Mouse (Mus musculus): ENCODE measurements at regions not wholly inside any gene's neighbourhood (a gene's known extent, or its start where the extent isn't known, plus 50 kb on each side); places are given as distances from the start of the nearest gene placed in this dataset.

DNA sequence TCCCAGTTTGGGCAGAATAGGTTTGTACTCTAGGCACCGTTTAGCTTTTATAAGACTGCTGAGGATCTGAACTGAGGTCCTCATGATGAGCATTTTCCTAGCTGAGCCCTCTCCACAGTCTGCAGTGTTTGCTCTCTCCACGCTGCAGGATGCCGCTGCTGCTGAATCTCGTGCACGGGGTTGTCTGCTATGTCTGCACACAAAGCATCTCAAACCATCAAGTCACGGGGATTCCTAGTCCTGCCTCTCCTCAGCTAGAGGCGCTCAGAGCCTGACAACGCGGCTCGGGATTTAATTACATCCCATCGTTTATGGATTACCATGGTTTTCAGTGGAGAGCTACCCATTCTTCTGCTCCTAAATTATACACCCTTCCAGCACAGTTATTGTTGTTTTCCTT, 175.6 kb downstream of the Rnf144b start:
- no peak for DNase-seq (ENCODE audit: low spot score in 2 of 2)

GRCm38 (mm10) chr13:47300486-47300885, 178.0 kb downstream of the Rnf144b start:
- DNase-seq (ENCODE audit: low spot score in 2 of 2) = no peak

DNA sequence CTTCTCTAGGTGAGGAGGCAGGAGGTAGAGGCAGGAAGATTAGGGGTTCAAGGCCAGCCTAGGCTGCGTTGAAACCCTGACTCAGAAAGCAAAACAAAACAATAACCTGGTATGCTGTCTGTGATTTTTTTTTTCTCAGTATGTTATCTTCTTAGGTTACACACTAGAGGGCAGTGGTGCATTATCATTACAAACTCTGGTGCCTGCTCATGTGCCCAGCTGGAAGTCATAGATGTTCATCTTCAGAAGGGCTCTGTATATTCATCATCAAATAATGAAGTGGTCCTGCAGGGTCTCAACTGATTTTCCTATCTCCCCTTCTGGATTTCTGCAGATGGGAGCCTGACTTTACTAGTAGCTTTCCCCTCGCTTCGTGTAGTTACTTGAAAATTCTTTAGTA, 178.6 kb downstream of the Rnf144b start:
- DNase-seq (ENCODE audit: low spot score in 2 of 2) = no peak

- DNase-seq (ENCODE audit: low spot score in 2 of 2) = no peak
These were observed 187.0 kb downstream of the Rnf144b start for GRCm38 (mm10) chr13:47309492-47309891.

DNA sequence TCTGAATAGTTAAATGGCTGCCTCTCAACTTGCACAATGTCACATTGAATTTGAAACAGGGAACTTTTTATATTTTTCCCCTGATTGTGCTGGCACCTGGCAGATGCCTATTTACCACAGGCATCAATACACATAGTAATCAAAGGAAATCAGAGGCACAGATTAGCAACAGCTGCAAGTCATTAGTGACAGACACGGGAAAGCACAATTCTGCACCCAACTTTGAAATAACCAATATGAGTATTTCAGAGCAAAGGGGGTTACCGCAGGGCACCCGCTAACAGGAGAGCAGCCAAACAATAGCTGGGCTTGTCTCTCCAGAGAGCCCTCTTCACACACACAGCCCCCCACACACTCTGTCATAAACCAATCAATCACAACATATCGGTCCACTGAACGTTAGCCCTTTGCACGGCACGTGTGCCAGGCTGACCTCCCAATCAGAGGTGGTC, 188.3 kb downstream of the Rnf144b start:
- DNase-seq (ENCODE audit: low spot score in 2 of 2) = no peak

GRCm38 (mm10) chr13:47319549-47319948, 197.1 kb downstream of the Rnf144b start:
- no peak for DNase-seq (ENCODE audit: low spot score in 2 of 2)

- no peak for DNase-seq (ENCODE audit: low spot score in 2 of 2)
These were observed 199.4 kb downstream of the Rnf144b start for GRCm38 (mm10) chr13:47321876-47322275.

- DNase-seq (ENCODE audit: low spot score in 2 of 2) = peak in 1 of 2 experiments; percentile 39
These were observed 213.7 kb downstream of the Rnf144b start for GRCm38 (mm10) chr13:47335996-47336684.

DNA sequence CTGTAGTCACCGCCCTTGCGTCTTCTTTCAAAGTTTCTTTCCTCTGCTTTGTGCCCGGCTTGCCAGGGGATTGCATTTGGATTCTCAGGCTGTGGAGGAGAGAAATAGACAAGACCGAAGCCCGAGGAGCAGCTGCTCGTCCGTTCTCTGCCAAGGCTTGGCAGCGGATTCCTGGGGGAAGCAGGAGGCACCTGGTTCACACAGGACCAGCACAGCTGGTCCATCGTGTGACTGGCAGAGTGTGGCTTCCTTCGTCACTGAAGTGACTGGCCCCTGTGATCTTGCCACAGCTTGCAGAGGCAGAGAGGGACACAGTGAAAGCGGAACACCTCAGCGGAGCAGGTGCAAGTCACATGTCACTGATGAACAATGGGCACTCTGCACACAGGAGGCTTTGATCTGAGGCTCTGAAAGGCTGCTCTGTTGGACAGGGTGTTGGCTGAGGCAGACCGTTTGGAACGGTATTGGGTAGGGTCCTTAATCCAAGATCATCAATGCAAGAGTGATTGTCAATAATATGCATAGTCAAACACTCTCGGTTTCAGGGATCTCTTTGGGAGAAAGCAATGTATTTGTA, 214.5 kb downstream of the Rnf144b start:
- DNase-seq (ENCODE audit: low spot score in 2 of 2) = peak in 1 of 2 experiments; percentile 12

DNA sequence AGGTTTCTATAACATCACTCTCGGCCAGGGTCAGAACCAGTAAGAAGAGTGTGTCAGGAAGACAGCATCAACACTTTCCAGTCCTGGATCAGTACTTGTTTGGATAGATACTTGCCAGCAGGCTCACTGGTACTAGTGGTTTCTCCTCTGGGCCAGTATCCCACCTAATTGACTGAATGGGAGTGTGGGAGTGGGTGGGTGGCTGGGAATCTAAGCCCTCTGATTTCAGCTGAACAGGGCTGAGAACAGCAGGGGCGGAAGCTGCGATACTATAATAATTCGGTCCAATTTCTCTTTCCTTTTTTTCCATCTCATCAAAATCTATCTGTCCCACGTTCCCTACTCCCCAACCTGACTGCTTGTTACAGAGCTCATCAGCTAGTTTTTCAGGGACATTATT, 217.0 kb downstream of the Rnf144b start:
- DNase-seq (ENCODE audit: low spot score in 2 of 2) = no peak

DNA sequence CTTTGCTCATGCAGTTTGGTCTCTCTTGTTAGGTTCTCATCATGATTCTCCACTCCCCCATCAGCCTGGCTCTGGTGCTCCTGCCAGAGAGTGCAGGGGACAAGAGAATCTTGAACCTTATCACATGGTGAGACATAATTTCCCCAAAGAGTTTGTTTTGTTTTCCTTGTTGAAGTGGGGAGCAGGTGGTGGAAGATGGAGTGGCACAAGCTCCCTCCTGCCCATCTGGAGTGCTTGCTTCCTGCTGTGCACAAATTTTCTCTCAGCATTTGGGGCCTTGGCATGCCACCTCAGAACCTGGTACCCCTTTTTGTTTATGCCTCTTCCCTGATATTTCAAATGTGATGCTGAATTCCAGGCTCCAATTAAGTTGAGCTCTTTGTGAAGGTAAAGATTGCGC, 219.9 kb downstream of the Rnf144b start:
- DNase-seq (ENCODE audit: low spot score in 2 of 2) = no peak

GRCm38 (mm10) chr13:47345576-47345975, 223.1 kb downstream of the Rnf144b start:
- no peak for DNase-seq (ENCODE audit: low spot score in 2 of 2)

GRCm38 (mm10) chr13:47347835-47348234, 225.4 kb downstream of the Rnf144b start:
- no peak for DNase-seq (ENCODE audit: low spot score in 2 of 2)

- DNase-seq (ENCODE audit: low spot score in 2 of 2) = peak; percentile 81 to 89
These were observed 226.2 kb downstream of the Rnf144b start for GRCm38 (mm10) chr13:47348517-47349145.

GRCm38 (mm10) chr13:47354446-47354845, 232.0 kb downstream of the Rnf144b start:
- no peak for DNase-seq (ENCODE audit: low spot score in 2 of 2)

DNA sequence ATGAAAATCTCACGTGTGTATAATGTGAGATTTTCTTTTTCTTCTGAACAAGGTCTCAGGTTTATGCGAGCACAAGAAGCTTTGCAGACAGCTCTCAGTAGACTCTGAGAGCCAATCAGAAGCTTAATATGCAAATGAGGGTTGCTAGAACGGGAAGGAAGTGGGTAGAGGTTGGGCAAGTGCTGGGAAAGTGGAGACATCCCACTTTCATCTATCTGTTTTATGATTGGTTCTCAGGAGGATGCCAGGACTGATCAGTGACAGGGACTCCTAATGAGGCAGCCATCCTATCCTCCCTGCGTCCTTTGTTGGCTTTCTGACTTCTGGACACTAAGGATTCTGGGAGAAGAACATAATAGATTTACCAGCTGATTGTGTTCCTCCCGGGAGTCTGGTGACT, 232.7 kb downstream of the Rnf144b start:
- no peak for DNase-seq (ENCODE audit: low spot score in 2 of 2)

GRCm38 (mm10) chr13:47358986-47359385, 236.5 kb downstream of the Rnf144b start:
- DNase-seq (ENCODE audit: low spot score in 2 of 2) = no peak

- DNase-seq (ENCODE audit: low spot score in 2 of 2) = no peak
These were observed 243.3 kb downstream of the Rnf144b start for GRCm38 (mm10) chr13:47365776-47366175.

DNA sequence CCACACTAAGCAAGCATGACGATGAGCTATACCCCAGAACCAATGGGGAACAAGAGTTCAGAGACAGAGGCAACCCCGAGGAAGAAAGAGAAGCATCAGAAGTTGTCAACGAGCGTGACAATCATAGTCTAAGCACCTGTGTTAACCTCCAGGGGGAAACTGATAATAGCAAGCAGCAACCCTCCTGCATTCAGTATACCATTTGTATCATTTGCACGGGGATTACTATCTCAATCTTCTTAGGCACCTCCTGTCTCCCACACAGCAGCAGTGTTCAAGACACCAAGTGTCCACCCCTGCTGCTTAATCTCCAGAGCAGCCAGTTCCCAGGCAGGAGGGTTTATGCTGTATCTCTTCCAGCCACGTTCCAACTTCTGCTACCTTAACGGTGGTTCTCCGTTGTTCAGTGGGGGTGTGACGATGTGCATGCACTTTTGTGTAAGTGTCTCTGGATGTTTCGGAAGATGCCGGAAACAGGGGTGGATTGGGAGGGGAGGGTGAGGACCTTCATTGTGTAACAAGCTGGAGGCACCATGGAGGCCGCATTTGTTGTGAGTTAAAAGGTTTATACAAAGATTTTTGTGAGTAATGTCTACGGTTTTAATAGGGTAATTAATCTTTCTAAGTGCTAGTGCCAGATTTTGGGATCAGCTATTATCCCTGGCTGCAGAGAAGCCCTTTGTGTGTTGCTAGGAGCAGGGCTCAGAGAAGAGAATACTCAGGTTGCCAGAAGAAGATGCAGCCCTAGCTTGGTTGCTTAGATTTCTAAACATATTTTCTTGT, 245.8 kb downstream of the Rnf144b start:
- DNase-seq (ENCODE audit: low spot score in 2 of 2) = no peak

GRCm38 (mm10) chr13:47374583-47374982, 252.1 kb downstream of the Rnf144b start:
- DNase-seq (ENCODE audit: low spot score in 2 of 2) = no peak

DNA sequence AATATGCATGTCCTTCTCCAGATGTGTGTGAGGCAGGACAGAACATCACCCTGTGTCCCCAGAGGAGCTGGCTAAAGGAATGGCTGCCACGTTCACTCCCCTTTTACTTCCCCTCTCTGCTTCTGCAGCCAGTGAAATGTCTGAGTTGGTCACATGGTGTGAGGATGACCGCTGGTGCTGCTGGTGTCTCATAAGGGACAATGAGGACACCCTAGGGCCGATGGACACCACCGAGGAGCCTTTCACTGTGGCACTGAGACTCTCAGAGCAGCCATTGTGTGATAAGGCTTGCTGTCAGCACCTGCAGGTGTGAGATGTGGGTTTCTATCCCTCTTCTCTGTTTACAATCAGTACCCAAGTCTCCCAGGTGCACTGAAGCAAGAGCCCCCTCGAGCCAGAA, 268.6 kb downstream of the Rnf144b start:
- no peak for DNase-seq (ENCODE audit: low spot score in 2 of 2)

GRCm38 (mm10) chr13:47397726-47398350, 275.4 kb downstream of the Rnf144b start:
- no peak for DNase-seq (ENCODE audit: low spot score in 2 of 2)

Data from frontal cortex, postnatal 25 days (tissue).